Mouse (Mus musculus) stomach, embryonic 14.5 days (tissue): ENCODE data around the gene Bmp7. TPM values are rescaled to one million over a fixed set of nuclear protein-coding genes. Genes with fewer than 3 reads are reported as not detected.

Experiments
- microRNA-seq: library from miRNA; unstranded; fragments of <30 nt; microRNA quantifications from one replicate; pipeline ENCODE4, GENCODE M21; 2016
- polyA plus RNA-seq: library from polyadenylated mRNA; unstranded; fragments of >200 nt; fragmentation: Nextera tagmentation; extraction: Ambion mirVana; gene quantifications from 2 replicates; pipeline ENCODE4 v1.2.1, GENCODE M21; 2014

The Bmp7 gene
- polyA plus RNA-seq, 1 experiment from 2014 or later = 20.7 TPM

Small RNA genes lying within 50 kb of the gene (microRNA-seq; reads per million reads assigned to microRNA genes)
- not detected for gene Gm22773

Other genes with a start within 250 kb of the Bmp7 start
- gene Spo11, start 37.4 kb upstream of the Bmp7 start, polyA plus RNA-seq = 0.54 and 0.76 TPM in 2 replicates
- gene Rae1, start 59.8 kb upstream of the Bmp7 start, polyA plus RNA-seq = 138 and 146 TPM in 2 replicates
- gene Rbm38, start 80.2 kb upstream of the Bmp7 start, polyA plus RNA-seq = 35.6 and 37.9 TPM in 2 replicates
- 0.14 and 0.17 TPM in 2 replicates for gene Ctcfl, start 179.2 kb upstream of the Bmp7 start, polyA plus RNA-seq
- 0.21 and 0.23 TPM in 2 replicates for gene Pck1, start 212.7 kb upstream of the Bmp7 start, polyA plus RNA-seq